Mouse (Mus musculus) intestine, embryonic 14.5 days (tissue): ENCODE measurements around the gene Gcsam. TPM values are rescaled to one million over a fixed set of nuclear protein-coding genes. Genes with fewer than 3 reads are reported as not detected.

ENCODE experiments used
- ATAC-seq: fragments of 200-750 bp; cut with Nextera tagmentation; replicated peaks from 2 replicates; pipeline ENCODE4 v1.8.0; 2017; ENCODE audit warnings: low read depth, moderate number of reproducible peaks, moderate TSS enrichment, moderate library complexity; ENCODE audit not compliant: low FRiP score, low TSS enrichment
- DNase-seq: peaks from one replicate; pipeline ENCODE4 v3.0.0-alpha.2; 2018; ENCODE audit warnings: low spot score
- H3K27ac ChIP-seq: fragments of 300-500 bp; sonication (generic); 2 replicates; pipeline ENCODE4 v1.5.1; 2014; ENCODE audit warnings: low read depth, mild to moderate bottlenecking, control low read depth
- H3K27me3 ChIP-seq: fragments of 300-500 bp; sonication (generic); replicated peaks from 2 replicates; pipeline ENCODE4 v1.6.1; 2014; ENCODE audit warnings: low read length, control low read depth; ENCODE audit not compliant: control insufficient read depth, insufficient read depth
- H3K36me3 ChIP-seq: fragments of 300-500 bp; sonication (generic); 2 replicates; pipeline ENCODE4 v1.6.1; 2014; ENCODE audit warnings: low read length, control low read depth; ENCODE audit not compliant: control insufficient read depth, insufficient read depth
- H3K4me1 ChIP-seq: fragments of 300-500 bp; sonication (generic); replicated peaks from 2 replicates; pipeline ENCODE4 v1.6.1; 2014; ENCODE audit warnings: low read length, control low read depth, mixed read lengths; ENCODE audit not compliant: control insufficient read depth, insufficient read depth
- H3K4me2 ChIP-seq: fragments of 300-500 bp; sonication (generic); 2 replicates; pipeline ENCODE4 v1.6.1; 2014; ENCODE audit warnings: low read length
- H3K4me3 ChIP-seq: fragments of 300-500 bp; sonication (generic); 2 replicates; pipeline ENCODE4 v1.5.1; 2014; ENCODE audit warnings: low read depth, low read length, control low read depth, mixed read lengths
- H3K9ac ChIP-seq: fragments of 300-500 bp; sonication (generic); 2 replicates; pipeline ENCODE4 v1.6.1; 2014; ENCODE audit warnings: mild to moderate bottlenecking, low read length
- H3K9me3 ChIP-seq: fragments of 300-500 bp; sonication (generic); 2 replicates; pipeline ENCODE4 v1.6.1; 2016; ENCODE audit warnings: low read length, control low read depth; ENCODE audit not compliant: control insufficient read depth
- WGBS: fragments of 180-500 bp; shearing (Covaris S2); extraction: QIAGEN DNeasy Blood & Tissue Kit; methylation state at CpG from one replicate; pipeline ENCODE4 v1.1.7; 2014; 5-methylcytosine and 5-hydroxymethylcytosine counted together
- polyA plus RNA-seq: library from polyadenylated mRNA; unstranded; fragments of >200 nt; fragmentation: Nextera tagmentation; extraction: Ambion mirVana; gene quantifications from 2 replicates; pipeline ENCODE4 v1.2.1, GENCODE M21; 2014

Gcsam gene
- polyA plus RNA-seq, 1 experiment from 2014 or later, result 0.09 TPM

- Histone ChIP-seq H3K4me2 (no peak overlapping the region), H3K9me3 (no peaks in the 10 kb centered on the region), H3K9ac (no peak overlapping the region), H3K27ac (no peak overlapping the region), H3K36me3 (no peaks in the 10 kb centered on the region), H3K27me3 (no peaks in the 10 kb centered on the region), H3K4me3 (no peak overlapping the region), H3K4me1 (no peaks in the 10 kb centered on the region)
- no peak for DNase-seq
- 64% methylated on average over 4 of the region's 4 CpGs for WGBS
- ATAC-seq, result no peak
These were observed 22.2 kb downstream of the Gcsam start for GRCm38 (mm10) chr16:45632420-45632819.

DNA sequence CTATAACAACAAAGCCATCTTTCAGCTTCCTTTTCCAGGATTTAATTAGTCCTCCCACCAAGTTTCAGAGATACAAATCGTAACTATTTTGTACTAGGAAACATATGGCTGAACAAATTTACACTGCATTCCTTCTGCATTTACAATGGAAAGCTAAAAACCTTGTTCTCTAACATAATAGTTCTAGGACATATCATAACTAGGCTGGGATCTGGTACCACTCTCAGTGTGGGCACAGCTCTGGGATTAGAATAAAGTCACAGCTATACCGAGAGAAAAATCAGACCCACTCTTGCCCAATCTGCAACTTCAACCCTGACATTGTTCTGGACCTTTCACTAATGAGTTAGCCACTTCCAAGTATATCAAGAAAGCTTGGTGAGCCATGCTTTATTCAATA lies 25.6 kb downstream of the Gcsam start:
- Histone ChIP-seq H3K4me1 (no peaks in the 10 kb centered on the region), H3K9ac (no peak overlapping the region), H3K36me3 (no peaks in the 10 kb centered on the region), H3K27me3 (no peaks in the 10 kb centered on the region), H3K27ac (no peak overlapping the region), H3K4me2 (no peak overlapping the region), H3K4me3 (no peak overlapping the region), H3K9me3 (no peaks in the 10 kb centered on the region)
- DNase-seq (no peak), ATAC-seq (no peak)
- WGBS, result 90% methylated on average over 2 of the region's 2 CpGs

DNA sequence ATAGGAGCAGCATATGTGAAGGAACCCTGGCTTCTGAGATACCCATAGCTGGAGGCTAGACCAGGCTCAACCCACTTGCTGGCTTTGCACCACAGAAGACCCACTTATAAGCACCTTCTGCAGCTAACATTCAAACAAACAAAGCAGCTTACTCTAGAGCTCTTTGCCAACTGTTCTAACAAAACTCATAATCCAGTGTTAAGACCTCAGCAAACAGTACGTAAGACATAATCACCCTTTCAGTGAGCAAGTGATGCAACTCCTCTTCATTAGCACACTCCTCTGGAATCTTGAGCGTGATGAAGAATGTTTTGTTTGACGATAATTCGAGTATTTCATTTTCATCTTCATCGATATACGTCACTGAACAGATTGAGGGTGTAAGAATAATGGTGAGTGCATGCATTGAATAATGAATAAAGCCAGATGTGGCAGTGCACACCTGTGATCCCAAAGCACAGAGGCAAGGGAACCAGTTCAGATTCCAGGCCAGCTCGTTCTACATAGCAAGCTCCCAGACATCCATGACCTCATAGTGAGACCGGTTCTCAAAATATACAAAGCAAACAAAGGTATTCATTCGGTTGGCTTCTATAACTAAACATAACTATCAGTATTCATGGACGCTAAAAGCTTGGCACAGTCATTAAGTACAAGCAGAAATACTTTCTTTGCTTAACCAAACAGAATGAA lies 30.0 kb downstream of the Gcsam start:
- ATAC-seq, result no peak
- WGBS, result 74% methylated on average over 10 of the region's 10 CpGs
- no peak overlapping the region for H3K27ac ChIP-seq

DNA sequence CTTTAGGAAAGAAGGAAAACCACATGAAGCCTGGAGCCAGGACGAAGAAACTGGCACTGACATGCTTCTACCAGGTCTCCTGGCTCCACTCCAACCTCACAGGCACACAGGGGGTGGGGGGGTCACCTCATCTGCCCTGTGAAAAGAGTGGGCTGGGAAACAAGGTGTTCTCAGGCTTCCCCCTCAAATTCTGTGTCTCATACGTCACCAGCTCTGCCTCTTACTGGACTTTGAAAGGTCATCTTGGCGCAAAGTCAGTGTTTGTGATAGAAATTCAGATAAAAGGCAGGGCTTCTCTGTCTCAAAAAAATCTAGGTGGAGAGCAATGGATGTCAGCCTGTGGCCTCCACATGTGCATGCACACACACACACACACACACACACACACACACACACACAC lies 31.1 kb downstream of the Gcsam start:
- H3K4me1 ChIP-seq, result no peaks in the 10 kb centered on the region
- no peak overlapping the region for H3K9ac ChIP-seq
- DNase-seq (no peak), ATAC-seq (no peak)
- no peaks in the 10 kb centered on the region for H3K27me3 ChIP-seq
- no peak overlapping the region for H3K4me3 ChIP-seq
- no peaks in the 10 kb centered on the region for H3K9me3 ChIP-seq
- 59% methylated on average over 3 of the region's 3 CpGs for WGBS
- H3K27ac ChIP-seq, result no peak overlapping the region
- H3K36me3 ChIP-seq, result no peaks in the 10 kb centered on the region
- no peak overlapping the region for H3K4me2 ChIP-seq

More for the DNA sequence above, 30.0 kb downstream of the Gcsam start:
- no peak overlapping the region for H3K9ac ChIP-seq
- no peaks in the 10 kb centered on the region for H3K36me3 ChIP-seq
- H3K4me2 ChIP-seq, result no peak overlapping the region
- H3K4me1 ChIP-seq, result no peaks in the 10 kb centered on the region
- no peaks in the 10 kb centered on the region for H3K9me3 ChIP-seq
- DNase-seq, result no peak
- no peaks in the 10 kb centered on the region for H3K27me3 ChIP-seq
- H3K4me3 ChIP-seq, result no peak overlapping the region

- H3K9ac ChIP-seq, result no peak overlapping the region
- no peak for DNase-seq
- H3K36me3 ChIP-seq, result no peaks in the 10 kb centered on the region
- no peak overlapping the region for H3K4me2 ChIP-seq
- no peak for ATAC-seq
- WGBS, result 85% methylated on average over 3 of the region's 3 CpGs
- H3K4me3 ChIP-seq, result no peak overlapping the region
- no peaks in the 10 kb centered on the region for H3K4me1 ChIP-seq
- H3K9me3 ChIP-seq, result no peaks in the 10 kb centered on the region
- no peaks in the 10 kb centered on the region for H3K27me3 ChIP-seq
- no peak overlapping the region for H3K27ac ChIP-seq
These were observed 33.8 kb downstream of the Gcsam start for GRCm38 (mm10) chr16:45643944-45644343.

GRCm38 (mm10) chr16:45644380-45644779 lies 34.2 kb downstream of the Gcsam start:
- no peak overlapping the region for H3K27ac ChIP-seq
- H3K36me3 ChIP-seq, result no peaks in the 10 kb centered on the region
- H3K4me3 ChIP-seq, result no peak overlapping the region
- ATAC-seq, result peak; percentile 50; the same call in 1 of the 2 replicates
- H3K27me3 ChIP-seq, result no peaks in the 10 kb centered on the region
- no peaks in the 10 kb centered on the region for H3K4me1 ChIP-seq
- 59% methylated on average over 6 of the region's 6 CpGs for WGBS
- H3K9ac ChIP-seq, result no peak overlapping the region
- H3K9me3 ChIP-seq, result no peaks in the 10 kb centered on the region
- H3K4me2 ChIP-seq, result no peak overlapping the region
- no peak for DNase-seq

DNA sequence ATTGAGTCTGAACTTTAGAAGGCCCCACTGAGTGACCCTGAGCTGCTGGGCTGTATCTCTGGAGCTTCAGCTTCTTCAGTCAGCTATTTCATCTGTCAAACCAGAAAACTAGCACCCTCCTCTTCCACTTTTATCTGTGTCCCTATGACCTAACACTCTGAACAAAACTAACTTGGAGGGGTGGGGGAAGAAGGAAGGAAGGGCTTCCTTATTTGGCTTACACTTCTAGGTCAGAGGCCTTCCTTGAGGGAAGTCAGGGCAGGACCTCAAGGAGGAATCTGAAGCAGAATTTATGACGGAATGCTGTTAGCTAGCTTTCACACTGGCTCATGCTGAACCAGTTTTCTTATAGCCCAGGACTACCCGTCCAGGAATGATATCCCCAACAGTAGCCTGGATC lies 41.3 kb downstream of the Gcsam start:
- WGBS, result 48% methylated on average over 2 of the region's 2 CpGs
- Histone ChIP-seq H3K27me3 (no peaks in the 10 kb centered on the region), H3K9me3 (no peaks in the 10 kb centered on the region), H3K4me1 (no peaks in the 10 kb centered on the region; the same call in 1 of the 2 replicates), H3K9ac (no peak overlapping the region), H3K27ac (no peak overlapping the region), H3K36me3 (no peaks in the 10 kb centered on the region), H3K4me3 (no peak overlapping the region), H3K4me2 (no peak overlapping the region)
- DNase-seq, result no peak
- ATAC-seq, result no peak

DNA sequence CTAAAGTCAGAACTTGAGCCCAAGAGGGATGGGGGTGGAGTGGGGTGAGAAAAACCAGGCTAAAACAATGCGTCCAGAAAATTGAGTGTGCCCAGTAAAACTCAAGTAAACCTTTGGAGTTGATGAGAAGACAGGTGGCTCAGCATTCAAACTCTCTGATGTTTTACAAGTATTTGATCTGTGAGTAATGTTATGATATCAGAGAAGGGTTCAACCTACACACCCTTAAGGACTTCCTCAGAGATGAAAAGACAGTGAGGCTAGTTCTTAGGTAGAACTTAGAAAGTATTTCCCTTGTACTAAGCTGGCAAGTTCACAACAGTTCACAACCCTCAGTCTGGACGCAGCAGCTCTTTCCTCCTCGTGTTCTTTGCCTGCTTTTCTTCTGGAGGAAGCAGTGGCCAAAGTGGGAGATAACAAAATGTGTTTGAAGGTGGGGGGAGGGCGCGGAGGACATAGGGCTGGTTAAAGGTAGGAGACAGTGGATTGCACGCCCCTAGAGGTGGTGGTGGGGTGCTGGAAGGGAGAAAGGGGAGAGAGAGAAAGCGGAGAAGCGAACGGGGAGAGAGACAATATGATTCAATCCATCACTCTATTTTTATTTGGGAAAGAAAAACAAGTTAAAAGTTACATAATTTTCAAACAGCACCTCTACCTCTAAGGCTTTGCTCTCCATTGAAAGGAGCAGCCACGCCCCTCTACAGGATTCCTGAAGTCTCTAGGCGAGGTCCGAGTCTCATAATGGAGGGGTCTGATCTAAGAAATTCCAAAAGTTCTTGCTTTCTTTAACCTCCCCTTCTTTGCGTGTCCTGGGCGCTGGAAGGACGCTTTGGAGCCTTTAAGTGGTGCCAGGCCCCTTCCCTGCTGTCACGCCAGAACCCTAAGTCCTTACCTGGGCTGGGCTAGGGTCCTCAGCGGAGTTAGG lies 43.1 kb downstream of the Gcsam start:
- Histone ChIP-seq H3K4me1 (no peaks in the 10 kb centered on the region; the same call in 1 of the 2 replicates), H3K9ac (peak overlapping the region; percentile 14), H3K36me3 (no peaks in the 10 kb centered on the region), H3K4me2 (peak overlapping the region; percentile 58), H3K27ac (no peak overlapping the region), H3K4me3 (peak overlapping the region; percentile 29), H3K27me3 (no peaks in the 10 kb centered on the region), H3K9me3 (no peaks in the 10 kb centered on the region)
- peak; percentile 51 for ATAC-seq
- no peak for DNase-seq
- WGBS, result 10% methylated on average over 17 of the region's 17 CpGs
